Mouse (Mus musculus) hindbrain, embryonic 14.5 days (tissue): Measurements from ENCODE around the gene Ddx21. TPM values are rescaled to one million over a fixed set of nuclear protein-coding genes. Genes with fewer than 3 reads are reported as not detected.

Experiments used
- ATAC-seq: fragments of 200-750 bp; cut with Nextera tagmentation; 2 replicates; pipeline ENCODE4 v1.8.0; 2017; ENCODE audit warnings: moderate number of reproducible peaks, mild to moderate bottlenecking, moderate TSS enrichment, moderate library complexity; ENCODE audit not compliant: low FRiP score
- DNase-seq: peaks from one replicate; pipeline ENCODE4 v3.0.0-alpha.2; 2015; ENCODE audit warnings: low spot score
- H3K27ac ChIP-seq: fragments of 300-500 bp; sonication (generic); 2 replicates; pipeline ENCODE4 v1.5.1; 2014; ENCODE audit warnings: mild to moderate bottlenecking, moderate library complexity
- H3K27me3 ChIP-seq: fragments of 300-500 bp; sonication (generic); 2 replicates; pipeline ENCODE4 v1.6.1; 2014; ENCODE audit warnings: mild to moderate bottlenecking, low read length, mixed read lengths; ENCODE audit not compliant: control insufficient read depth, insufficient read depth
- H3K36me3 ChIP-seq: fragments of 300-500 bp; sonication (generic); replicated peaks from 2 replicates; pipeline ENCODE4 v1.6.1; 2014; ENCODE audit not compliant: control insufficient read depth, insufficient read depth
- H3K4me1 ChIP-seq: fragments of 300-500 bp; sonication (generic); replicated peaks from 2 replicates; pipeline ENCODE4 v1.6.1; 2014; ENCODE audit warnings: antibody characterized with exemption, low read length, mixed read lengths; ENCODE audit not compliant: control insufficient read depth, insufficient read depth
- H3K4me2 ChIP-seq: fragments of 300-500 bp; sonication (generic); replicated peaks from 2 replicates; pipeline ENCODE4 v1.6.1; 2014; ENCODE audit warnings: mild to moderate bottlenecking, moderate library complexity
- H3K4me3 ChIP-seq: fragments of 300-500 bp; sonication (generic); replicated peaks from 2 replicates; pipeline ENCODE4 v1.5.1; 2014; ENCODE audit warnings: mild to moderate bottlenecking, low read length
- H3K9ac ChIP-seq: fragments of 300-500 bp; sonication (generic); 2 replicates; pipeline ENCODE4 v1.6.1; 2014
- H3K9me3 ChIP-seq: fragments of 300-500 bp; sonication (generic); 2 replicates; pipeline ENCODE4 v1.6.1; 2016; ENCODE audit warnings: low read length; ENCODE audit not compliant: control insufficient read depth
- WGBS: fragments of 180-500 bp; shearing (Covaris S2); extraction: QIAGEN DNeasy Blood & Tissue Kit; methylation state at CpG from one replicate; pipeline ENCODE4 v1.1.7; 2014; 5-methylcytosine and 5-hydroxymethylcytosine counted together
- polyA plus RNA-seq: library from polyadenylated mRNA; unstranded; fragments of >200 nt; fragmentation: Nextera tagmentation; extraction: Ambion mirVana; gene quantifications from 2 replicates; pipeline ENCODE4 v1.2.1, GENCODE M21; 2014

Ddx21 gene
- polyA plus RNA-seq, 1 experiment from 2014 or later, result 15.9 TPM

DNA sequence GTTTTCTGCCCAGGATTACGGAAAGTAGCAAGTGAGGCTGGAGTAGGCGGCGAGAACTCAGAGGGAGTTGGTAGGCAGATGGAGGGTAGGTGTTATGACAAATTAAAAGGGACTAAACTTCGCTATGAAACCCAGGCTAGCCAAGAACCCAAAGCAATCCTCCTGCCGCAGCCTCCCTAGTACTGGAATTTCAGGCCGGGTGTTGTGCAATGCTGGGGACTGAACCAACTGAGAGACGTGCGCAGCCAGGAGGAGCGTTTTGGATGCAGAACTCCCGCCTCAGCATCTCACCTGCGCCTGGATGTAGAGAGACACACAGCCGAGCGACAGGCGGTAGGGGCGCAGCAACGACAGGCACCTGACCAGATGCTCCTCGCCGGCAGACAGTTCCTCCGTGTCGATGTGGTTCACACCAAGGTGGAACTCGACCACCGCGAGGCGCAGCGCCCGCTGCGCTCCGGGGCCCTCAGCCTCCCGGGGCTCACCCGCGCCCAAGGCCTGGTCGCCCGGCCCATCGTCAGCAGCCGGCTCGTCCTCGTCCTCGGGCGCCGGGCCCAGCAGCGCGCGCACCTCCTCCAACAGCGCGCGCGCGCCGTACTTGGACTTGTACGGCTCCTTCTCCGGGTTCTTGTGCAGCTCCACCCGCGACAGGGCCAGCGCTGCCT is 24.3 kb downstream of the Ddx21 start:
- WGBS, result 1% methylated on average over 54 of the region's 54 CpGs
- Histone ChIP-seq H3K36me3 (peaks cover 64% of the 10 kb centered on the region), H3K27ac (peak overlapping the region; percentile 71), H3K9ac (peak overlapping the region; percentile 82), H3K9me3 (no peaks in the 10 kb centered on the region), H3K4me1 (peaks cover 18% of the 10 kb centered on the region), H3K27me3 (no peaks in the 10 kb centered on the region), H3K4me3 (peak overlapping the region; percentile 79), H3K4me2 (peak overlapping the region; percentile 83)
- ATAC-seq (peak; percentile 82), DNase-seq (no peak)

DNA sequence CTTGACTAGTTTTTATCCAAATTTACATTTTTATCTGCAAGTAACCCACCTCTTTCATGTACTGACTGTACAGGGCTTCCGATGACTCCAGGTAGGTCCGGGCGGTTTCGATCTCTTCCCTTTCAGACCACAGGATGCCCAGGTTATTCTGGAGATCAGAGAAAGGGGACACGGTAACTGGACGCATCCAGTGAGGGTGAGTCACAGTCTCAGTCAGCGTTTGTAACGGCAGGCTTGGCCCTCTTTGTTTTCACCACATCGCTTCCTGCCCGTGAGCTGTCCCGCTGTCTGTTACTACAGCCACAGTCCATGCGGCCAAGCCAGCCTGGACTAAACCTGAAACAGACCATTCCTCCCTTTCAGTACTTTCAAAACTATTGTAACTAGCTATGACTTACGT is 27.1 kb downstream of the Ddx21 start:
- H3K27me3 ChIP-seq, result no peaks in the 10 kb centered on the region
- no peak overlapping the region for H3K27ac ChIP-seq
- 92% methylated on average over 13 of the region's 13 CpGs for WGBS
- DNase-seq (no peak), ATAC-seq (no peak)
- no peaks in the 10 kb centered on the region for H3K9me3 ChIP-seq
- H3K4me2 ChIP-seq, result no peak overlapping the region
- peaks cover 62% of the 10 kb centered on the region for H3K36me3 ChIP-seq
- peaks cover 18% of the 10 kb centered on the region for H3K4me1 ChIP-seq
- H3K4me3 ChIP-seq, result no peak overlapping the region
- no peak overlapping the region for H3K9ac ChIP-seq

DNA sequence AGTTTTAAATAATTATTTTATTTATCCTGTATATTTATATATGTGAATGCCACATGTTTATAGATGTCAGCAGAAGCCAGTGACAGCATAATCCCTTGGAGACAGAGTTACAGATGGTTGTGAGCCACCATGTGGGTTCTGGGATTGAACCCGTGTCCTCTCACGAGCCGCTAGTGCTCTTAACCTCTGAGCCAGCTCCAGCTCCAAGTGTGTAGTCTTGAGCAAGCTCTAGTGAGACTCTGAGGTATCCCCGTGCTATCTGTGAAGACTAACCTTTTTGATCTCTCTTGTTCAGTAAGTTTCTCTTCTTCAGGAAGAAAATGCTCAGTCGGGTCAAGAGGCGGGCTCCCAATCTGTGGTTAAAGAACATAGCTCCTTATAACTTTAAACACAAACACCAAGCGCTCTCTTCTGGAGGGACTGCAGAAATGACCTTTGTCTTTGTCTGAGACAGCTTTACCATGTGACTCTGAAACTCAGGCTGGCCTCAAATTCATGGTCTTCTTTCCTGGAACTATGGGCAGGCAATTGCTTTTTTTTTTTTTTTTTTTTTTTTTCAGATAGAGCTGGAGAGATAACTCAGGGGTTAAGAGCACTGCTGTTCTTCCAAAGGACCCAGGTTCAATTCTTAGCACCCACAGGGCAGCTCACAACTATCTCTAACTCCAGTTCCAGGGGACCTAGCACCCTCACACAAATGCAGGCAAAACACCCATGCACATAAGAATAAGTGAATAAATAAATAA is 31.8 kb downstream of the Ddx21 start:
- no peak overlapping the region for H3K9ac ChIP-seq
- no peak overlapping the region for H3K4me2 ChIP-seq
- no peak overlapping the region for H3K4me3 ChIP-seq
- 94% methylated on average over 7 of the region's 7 CpGs for WGBS
- ATAC-seq (no peak), DNase-seq (no peak)
- no peaks in the 10 kb centered on the region for H3K27me3 ChIP-seq
- no peaks in the 10 kb centered on the region for H3K9me3 ChIP-seq
- H3K4me1 ChIP-seq, result no peaks in the 10 kb centered on the region
- H3K27ac ChIP-seq, result no peak overlapping the region
- peaks cover 94% of the 10 kb centered on the region for H3K36me3 ChIP-seq

GRCm38 (mm10) chr10:62568861-62569260 is 33.2 kb downstream of the Ddx21 start:
- ATAC-seq (no peak), DNase-seq (no peak)
- 92% methylated on average over 4 of the region's 4 CpGs for WGBS
- H3K27me3 ChIP-seq, result no peaks in the 10 kb centered on the region
- H3K9me3 ChIP-seq, result no peaks in the 10 kb centered on the region
- no peak overlapping the region for H3K4me2 ChIP-seq
- no peak overlapping the region for H3K27ac ChIP-seq
- no peaks in the 10 kb centered on the region for H3K4me1 ChIP-seq
- H3K36me3 ChIP-seq, result peaks cover 95% of the 10 kb centered on the region
- no peak overlapping the region for H3K9ac ChIP-seq
- H3K4me3 ChIP-seq, result no peak overlapping the region

DNA sequence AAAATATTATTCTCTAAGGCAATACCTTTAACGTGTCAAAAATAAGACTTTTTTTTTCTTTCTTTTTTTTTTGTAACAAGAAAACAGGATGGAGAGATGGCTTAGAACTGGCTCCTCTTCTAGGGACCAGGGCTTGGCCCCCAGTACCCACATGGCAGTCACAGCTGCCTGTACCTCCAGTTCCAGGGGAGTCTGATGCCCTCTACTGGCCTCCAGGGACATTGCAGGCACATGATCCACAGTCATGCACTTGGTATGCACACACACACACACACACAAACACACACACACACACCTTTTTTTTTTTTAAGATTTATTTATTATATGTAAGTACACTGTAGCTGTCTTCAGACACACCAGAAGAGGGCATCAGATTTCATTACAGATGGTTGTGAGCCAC is 44.3 kb downstream of the Ddx21 start:
- ATAC-seq (no peak), DNase-seq (no peak)
- Histone ChIP-seq H3K4me3 (no peak overlapping the region), H3K27me3 (no peaks in the 10 kb centered on the region), H3K36me3 (peaks cover 66% of the 10 kb centered on the region), H3K9ac (no peak overlapping the region), H3K4me1 (no peaks in the 10 kb centered on the region), H3K9me3 (no peaks in the 10 kb centered on the region), H3K27ac (no peak overlapping the region), H3K4me2 (no peak overlapping the region)
- 85% methylated on average over 1 of the region's 1 CpGs for WGBS

DNA sequence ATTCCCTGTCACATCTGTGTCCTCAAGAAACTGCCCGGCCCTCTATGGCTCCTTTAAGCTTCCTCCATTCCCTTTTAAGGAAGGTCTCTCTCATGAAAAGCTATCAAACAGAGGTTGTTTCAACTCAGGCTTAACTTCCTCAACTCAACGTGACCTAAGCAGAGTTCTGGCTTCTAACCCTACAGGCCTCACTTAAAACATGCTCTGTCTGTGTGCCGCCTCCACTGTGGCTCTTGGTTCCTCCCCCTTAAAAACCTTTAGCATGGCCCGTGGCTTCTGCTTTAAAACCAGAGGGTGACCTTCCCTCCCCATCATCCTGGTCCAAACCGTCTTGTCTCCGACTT is 45.6 kb downstream of the Ddx21 start:
- no peaks in the 10 kb centered on the region for H3K9me3 ChIP-seq
- H3K4me3 ChIP-seq, result no peak overlapping the region
- no peak overlapping the region for H3K4me2 ChIP-seq
- no peaks in the 10 kb centered on the region for H3K4me1 ChIP-seq
- H3K27me3 ChIP-seq, result no peaks in the 10 kb centered on the region
- DNase-seq (no peak), ATAC-seq (no peak)
- no peak overlapping the region for H3K27ac ChIP-seq
- H3K36me3 ChIP-seq, result peaks cover 54% of the 10 kb centered on the region
- H3K9ac ChIP-seq, result no peak overlapping the region
- 91% methylated on average over 6 of the region's 6 CpGs for WGBS

DNA sequence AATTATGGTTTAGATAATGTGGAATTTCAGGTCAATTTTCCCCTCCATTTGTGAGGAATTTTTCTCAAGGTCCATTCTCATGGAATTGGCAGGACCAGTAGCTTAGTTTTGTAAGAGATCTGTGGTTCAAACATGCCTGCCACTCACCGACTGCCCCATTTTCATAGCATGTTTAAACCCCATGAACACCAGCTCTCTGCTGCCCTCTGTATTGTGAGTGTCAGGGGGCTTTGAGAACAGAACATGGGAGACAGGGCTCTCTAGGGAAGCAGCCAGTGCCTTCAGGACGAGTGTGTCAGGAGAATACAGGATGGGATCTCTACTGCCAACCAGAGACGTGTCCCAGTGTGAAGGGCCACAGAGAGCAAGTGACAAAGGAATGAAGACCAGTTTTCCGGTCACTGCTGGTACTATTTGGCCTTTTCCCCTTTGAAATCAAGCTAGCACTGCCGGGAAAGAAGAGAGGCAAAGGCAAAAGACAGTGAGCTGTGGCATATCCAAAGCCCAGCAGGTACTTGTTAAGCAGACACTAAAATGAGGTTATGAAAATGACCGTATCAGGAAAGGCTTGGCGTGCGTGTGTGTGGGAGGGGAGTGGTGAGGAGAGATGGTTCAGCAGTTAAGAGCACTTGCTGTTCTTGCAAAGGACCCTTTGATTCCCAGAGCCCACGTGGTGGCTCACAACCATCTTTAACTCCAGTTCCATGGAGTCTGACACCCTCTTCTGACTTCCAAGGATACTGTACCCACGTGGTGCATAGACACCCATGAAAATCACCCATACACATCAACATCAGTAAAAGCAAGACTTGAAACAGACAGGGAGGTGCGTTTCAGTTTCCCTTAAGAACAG is 46.1 kb downstream of the Ddx21 start:
- no peak for ATAC-seq
- DNase-seq, result no peak

GRCm38 (mm10) chr10:62553611-62554091 is 48.4 kb downstream of the Ddx21 start:
- no peak overlapping the region for H3K4me3 ChIP-seq
- H3K27me3 ChIP-seq, result no peaks in the 10 kb centered on the region
- H3K27ac ChIP-seq, result no peak overlapping the region
- H3K36me3 ChIP-seq, result peaks cover 26% of the 10 kb centered on the region
- WGBS, result 88% methylated on average over 12 of the region's 12 CpGs
- no peaks in the 10 kb centered on the region for H3K9me3 ChIP-seq
- H3K4me1 ChIP-seq, result no peaks in the 10 kb centered on the region
- DNase-seq (no peak), ATAC-seq (no peak)
- no peak overlapping the region for H3K4me2 ChIP-seq
- no peak overlapping the region for H3K9ac ChIP-seq

More for the DNA sequence above, 46.1 kb downstream of the Ddx21 start:
- Histone ChIP-seq H3K9ac (no peak overlapping the region), H3K27ac (no peak overlapping the region), H3K4me3 (no peak overlapping the region), H3K4me1 (no peaks in the 10 kb centered on the region), H3K36me3 (peaks cover 49% of the 10 kb centered on the region), H3K27me3 (no peaks in the 10 kb centered on the region), H3K9me3 (no peaks in the 10 kb centered on the region), H3K4me2 (no peak overlapping the region)
- 77% methylated on average over 11 of the region's 11 CpGs for WGBS

GRCm38 (mm10) chr10:62550787-62551300 is 51.2 kb downstream of the Ddx21 start:
- H3K27me3 ChIP-seq, result no peaks in the 10 kb centered on the region
- H3K4me3 ChIP-seq, result no peak overlapping the region
- 79% methylated on average over 7 of the region's 7 CpGs for whole genome bisulfite sequencing
- no peaks in the 10 kb centered on the region for H3K4me1 ChIP-seq
- ATAC-seq, result no peak
- no peak overlapping the region for H3K9ac ChIP-seq
- no peaks in the 10 kb centered on the region for H3K36me3 ChIP-seq
- no peaks in the 10 kb centered on the region for H3K9me3 ChIP-seq
- H3K4me2 ChIP-seq, result no peak overlapping the region
- DNase-seq, result no peak
- no peak overlapping the region for H3K27ac ChIP-seq
